Mouse (Mus musculus) liver, adult 2 months (tissue): ENCODE measurements around the gene Cttnbp2.

Source experiments
- CTCF ChIP-seq: fragments of 200-500 bp; IDR thresholded peaks from 2 replicates; pipeline ENCODE4 v1.5.1; 2011; ENCODE audit warnings: low read depth, low read length, control low read depth
- POLR2A ChIP-seq: fragments of 200-500 bp; IDR thresholded peaks from 2 replicates; pipeline ENCODE4 v1.6.1; 2011; ENCODE audit warnings: low read length, control low read depth; ENCODE audit not compliant: insufficient read depth; ENCODE audit errors: extremely low read depth

DNA sequence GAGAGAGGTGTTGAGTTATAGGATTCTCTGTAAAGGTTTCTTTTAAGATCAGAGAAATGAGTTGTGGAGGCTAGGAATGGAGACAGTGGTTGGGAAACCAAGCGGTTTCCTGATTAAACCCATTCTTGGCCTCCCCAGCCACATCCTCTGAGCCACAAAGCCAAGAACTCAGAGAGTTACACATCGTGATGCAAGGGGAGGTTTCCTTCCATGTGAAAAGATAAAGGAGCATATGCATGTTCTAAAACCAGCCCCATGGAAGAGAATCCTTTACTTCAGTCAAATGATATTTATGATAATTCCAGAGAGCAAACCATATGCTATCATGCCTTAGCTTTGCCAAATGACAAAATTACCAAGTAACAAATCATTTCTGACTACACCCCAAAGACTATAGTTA is 3.0 kb upstream of the Cttnbp2 start:
- TF ChIP-seq CTCF, result no peak
- no peak for TF ChIP-seq POLR2A
